Mouse (Mus musculus) stomach, postnatal 0 days (tissue): ENCODE measurements around the gene Tmem182.

ENCODE experiments used
- CTCF ChIP-seq: IDR thresholded peaks from 2 replicates; pipeline ENCODE4 v1.5.1; 2016; ENCODE audit warnings: antibody characterized with exemption, low read depth, mild to moderate bottlenecking, moderate library complexity
- EP300 ChIP-seq: optimal IDR thresholded peaks from 2 replicates; pipeline ENCODE3; 2016; ENCODE audit warnings: antibody characterized with exemption

- no peak for TF ChIP-seq CTCF
- TF ChIP-seq EP300 = no peak
These were observed 19.5 kb downstream of the Tmem182 start for GRCm38 (mm10) chr1:40824936-40825335.
